Mouse (Mus musculus) urinary bladder, postnatal 36 days (tissue): ENCODE data around the gene Por.

Source experiments
- DNase-seq, 2 experiments: peaks; one replicate each; pipeline ENCODE4 v3.0.0; 2022; ENCODE audit warnings: low spot score in 2 of 2, mixed read lengths in 1 of 2

Por gene

GRCm38 (mm10) chr5:135669741-135670275, at the start of gene Por:
Por (plus strand) TSS chr5:135670033.
- DNase-seq = no peak

- DNase-seq = no peak
Observed at GRCm38 (mm10) chr5:135620526-135620925, 49.3 kb upstream of the Por start.

GRCm38 (mm10) chr5:135621725-135622124, 48.1 kb upstream of the Por start:
- no peak for DNase-seq

- DNase-seq = no peak
Observed at GRCm38 (mm10) chr5:135623006-135623563, 46.7 kb upstream of the Por start.

- no peak for DNase-seq
Observed at GRCm38 (mm10) chr5:135628916-135629315, 40.9 kb upstream of the Por start.

GRCm38 (mm10) chr5:135629401-135629800, 40.4 kb upstream of the Por start:
- no peak for DNase-seq

- peak in 1 of 2 experiments; percentile 57 for DNase-seq
Observed at GRCm38 (mm10) chr5:135630598-135630997, 39.2 kb upstream of the Por start.

GRCm38 (mm10) chr5:135632117-135632796, 37.6 kb upstream of the Por start, which contains the start of gene Rhbdd2:
Rhbdd2 (plus strand) TSS chr5:135632618.
- peak; percentile 98 for DNase-seq

GRCm38 (mm10) chr5:135632797-135633144, 37.1 kb upstream of the Por start:
- no peak for DNase-seq

- DNase-seq = peak; percentile 46 to 62
Observed at GRCm38 (mm10) chr5:135639760-135640458, 29.9 kb upstream of the Por start.

GRCm38 (mm10) chr5:135640459-135640789, 29.4 kb upstream of the Por start:
- no peak for DNase-seq

- no peak for DNase-seq
Observed at GRCm38 (mm10) chr5:135641028-135641427, 28.8 kb upstream of the Por start.

GRCm38 (mm10) chr5:135642686-135643551, 26.9 kb upstream of the Por start:
- no peak for DNase-seq

- DNase-seq = no peak
Observed at GRCm38 (mm10) chr5:135643552-135643842, 26.3 kb upstream of the Por start.

GRCm38 (mm10) chr5:135643869-135644268, 26.0 kb upstream of the Por start:
- DNase-seq = no peak

- DNase-seq = no peak
Observed at GRCm38 (mm10) chr5:135645330-135645729, 24.5 kb upstream of the Por start.

GRCm38 (mm10) chr5:135646038-135646437, 23.8 kb upstream of the Por start:
- DNase-seq = no peak

- DNase-seq = no peak
Observed at GRCm38 (mm10) chr5:135648461-135649308, 21.1 kb upstream of the Por start.

- no peak for DNase-seq
Observed at GRCm38 (mm10) chr5:135649309-135649633, 20.6 kb upstream of the Por start.

- no peak for DNase-seq
Observed at GRCm38 (mm10) chr5:135651536-135651935, 18.3 kb upstream of the Por start.

GRCm38 (mm10) chr5:135653209-135653608, 16.6 kb upstream of the Por start:
- DNase-seq = no peak
